Mouse (Mus musculus) CH12.LX (cell line): Measurements from ENCODE around the gene Slc39a3. TPM values are rescaled to one million over a fixed set of nuclear protein-coding genes. Genes with fewer than 3 reads are reported as not detected.

ENCODE experiments used
- DNase-seq: peaks from one replicate; pipeline ENCODE4 v3.0.0-alpha.2; 2013; ENCODE audit errors: extremely low read depth
- H3K27ac ChIP-seq: 2 replicates; pipeline ENCODE4 v1.5.1; 2012; ENCODE audit warnings: low read depth, mild to moderate bottlenecking, control low read depth, moderate library complexity; ENCODE audit not compliant: insufficient read depth
- H3K27me3 ChIP-seq: replicated peaks from 2 replicates; pipeline ENCODE3; 2012; ENCODE audit warnings: inconsistent platforms
- H3K36me3 ChIP-seq, 2 experiments: replicated peaks in 1 of 2; 2 replicates each; pipeline versions ENCODE3 to v1.6.1; 2012; ENCODE audit warnings: inconsistent platforms in 1 of 2, low read length in 1 of 2, mild to moderate bottlenecking in 1 of 2, mixed read lengths in 1 of 2, moderate library complexity in 1 of 2; ENCODE audit not compliant: control insufficient read depth in 1 of 2, insufficient read depth in 1 of 2
- H3K4me1 ChIP-seq, 2 experiments: 2 replicates each; pipeline ENCODE4 v1.6.1; 2012; ENCODE audit warnings: inconsistent platforms in 1 of 2, moderate library complexity in 1 of 2; ENCODE audit not compliant: insufficient read depth in 2 of 2, control insufficient read depth in 1 of 2
- H3K4me2 ChIP-seq: 2 replicates; pipeline ENCODE4 v1.6.1; 2012; ENCODE audit warnings: low read depth, mild to moderate bottlenecking, control low read depth; ENCODE audit not compliant: poor library complexity, insufficient read depth, severe bottlenecking
- H3K4me3 ChIP-seq, 3 experiments: fragments of 150-350 bp in 1 of 3; sonication (generic) in 1 of 3; replicated peaks in 1 of 3; 2 replicates each; pipeline versions ENCODE3 to v1.5.1; 2011 to 2012; ENCODE audit warnings: low read depth in 2 of 3, low read length in 2 of 3, mild to moderate bottlenecking in 2 of 3, moderate library complexity in 2 of 3, control low read depth in 1 of 3, improper control_type of control experiment in 1 of 3, inconsistent platforms in 1 of 3, mixed read lengths in 1 of 3; ENCODE audit not compliant: poor library complexity in 1 of 3
- H3K79me2 ChIP-seq: replicated peaks from 2 replicates; pipeline ENCODE4 v1.6.1; 2012; ENCODE audit warnings: mild to moderate bottlenecking, moderate library complexity; ENCODE audit not compliant: control insufficient read depth, poor library complexity, insufficient read depth, severe bottlenecking; ENCODE audit errors: extremely low read depth
- H3K9ac ChIP-seq: 2 replicates; pipeline ENCODE4 v1.6.1; 2012; ENCODE audit warnings: low read depth, mild to moderate bottlenecking, control low read depth, moderate library complexity; ENCODE audit not compliant: insufficient read depth
- H3K9me3 ChIP-seq: replicated peaks from 2 replicates; pipeline ENCODE3; 2012; ENCODE audit warnings: low read length, inconsistent platforms, mixed read lengths
- CHD2 ChIP-seq: IDR thresholded peaks from 2 replicates; pipeline ENCODE4 v1.6.1; 2011; ENCODE audit warnings: low read length, improper control_type of control experiment
- CTCF ChIP-seq, 2 experiments: IDR thresholded peaks in 1 of 2; conservative IDR thresholded peaks in 1 of 2; 2 replicates each; pipeline ENCODE4 v1.5.1; 2011 to 2012; ENCODE audit warnings: low read depth in 2 of 2, low read length in 2 of 2, improper control_type of control experiment in 1 of 2, inconsistent platforms in 1 of 2, mild to moderate bottlenecking in 1 of 2, moderate library complexity in 1 of 2
- E2F4 ChIP-seq: IDR thresholded peaks from 2 replicates; pipeline ENCODE4 v1.6.1; 2011; ENCODE audit warnings: low read depth, low read length, improper control_type of control experiment; ENCODE audit not compliant: insufficient replicate concordance
- ELF1 ChIP-seq: IDR thresholded peaks from 2 replicates; pipeline ENCODE4 v1.6.1; 2014; ENCODE audit warnings: low read depth, mild to moderate bottlenecking, inconsistent platforms, low read length, improper control_type of control experiment
- EP300 ChIP-seq: IDR thresholded peaks from 2 replicates; pipeline ENCODE4 v1.6.1; 2011; ENCODE audit warnings: low read length, improper control_type of control experiment
- ETS1 ChIP-seq: conservative IDR thresholded peaks from 2 replicates; pipeline ENCODE4 v1.6.1; 2012; ENCODE audit warnings: low read depth, mild to moderate bottlenecking, inconsistent platforms, low read length, improper control_type of control experiment, moderate library complexity
- HCFC1 ChIP-seq: IDR thresholded peaks from 2 replicates; pipeline ENCODE4 v1.6.1; 2012; ENCODE audit warnings: low read depth, mild to moderate bottlenecking, inconsistent platforms, low read length, improper control_type of control experiment
- JUN ChIP-seq: IDR thresholded peaks from 2 replicates; pipeline ENCODE4 v1.6.1; 2011; ENCODE audit warnings: low read depth, mild to moderate bottlenecking, low read length, improper control_type of control experiment, moderate library complexity; ENCODE audit not compliant: insufficient read depth
- JUND ChIP-seq: conservative IDR thresholded peaks from 2 replicates; pipeline ENCODE4 v1.6.1; 2011; ENCODE audit warnings: low read depth, low read length, improper control_type of control experiment
- KAT2A ChIP-seq: IDR thresholded peaks from 2 replicates; pipeline ENCODE4 v1.6.1; 2012; ENCODE audit warnings: low read length, improper control_type of control experiment, inconsistent platforms; ENCODE audit not compliant: insufficient replicate concordance
- MAFK ChIP-seq: IDR thresholded peaks from 2 replicates; pipeline ENCODE4 v1.6.1; 2011; ENCODE audit warnings: low read length, improper control_type of control experiment; ENCODE audit not compliant: insufficient replicate concordance
- MAX ChIP-seq: IDR thresholded peaks from 2 replicates; pipeline ENCODE4 v1.6.1; 2011; ENCODE audit warnings: low read length, improper control_type of control experiment
- MEF2A ChIP-seq: IDR thresholded peaks from 2 replicates; pipeline ENCODE4 v1.6.1; 2014; ENCODE audit warnings: low read depth, mild to moderate bottlenecking, inconsistent platforms, low read length, improper control_type of control experiment, borderline replicate concordance
- MYC ChIP-seq: IDR thresholded peaks from 2 replicates; pipeline ENCODE4 v1.6.1; 2011; ENCODE audit warnings: low read depth, mild to moderate bottlenecking, improper control_type of control experiment, low read length
- POLR2A ChIP-seq: IDR thresholded peaks from 2 replicates; pipeline ENCODE4 v1.6.1; 2011; ENCODE audit warnings: low read depth, mild to moderate bottlenecking, improper control_type of control experiment, low read length
- RAD21 ChIP-seq: IDR thresholded peaks from 2 replicates; pipeline ENCODE4 v1.6.1; 2011; ENCODE audit warnings: low read depth, mild to moderate bottlenecking, low read length, improper control_type of control experiment, moderate library complexity
- SIN3A ChIP-seq: IDR thresholded peaks from 2 replicates; pipeline ENCODE4 v1.6.1; 2012; ENCODE audit warnings: low read length, improper control_type of control experiment, inconsistent platforms
- TCF12 ChIP-seq: IDR thresholded peaks from 2 replicates; pipeline ENCODE4 v1.6.1; 2014; ENCODE audit warnings: low read depth, mild to moderate bottlenecking, inconsistent platforms, low read length, improper control_type of control experiment
- UBTF ChIP-seq: IDR thresholded peaks from 2 replicates; pipeline ENCODE4 v1.6.1; 2012; ENCODE audit warnings: low read depth, mild to moderate bottlenecking, inconsistent platforms, low read length, improper control_type of control experiment, moderate library complexity
- USF1 ChIP-seq: IDR thresholded peaks from 2 replicates; pipeline ENCODE4 v1.6.1; 2014; ENCODE audit warnings: low read depth, mild to moderate bottlenecking, inconsistent platforms, low read length, improper control_type of control experiment
- USF2 ChIP-seq: conservative IDR thresholded peaks from 2 replicates; pipeline ENCODE4 v1.6.1; 2011; ENCODE audit warnings: low read depth, low read length, improper control_type of control experiment
- ZC3H11A ChIP-seq: IDR thresholded peaks from 2 replicates; pipeline ENCODE4 v1.6.1; 2012; ENCODE audit warnings: low read depth, mild to moderate bottlenecking, inconsistent platforms, low read length, improper control_type of control experiment
- ZMIZ1 ChIP-seq: IDR thresholded peaks from 2 replicates; pipeline ENCODE4 v1.6.1; 2012; ENCODE audit warnings: low read depth, mild to moderate bottlenecking, inconsistent platforms, low read length, improper control_type of control experiment
- dilution Hi-C: fragments of 300-500 bp; cut with MboI; formaldehyde crosslinking; loops from 2 replicates; pipeline ENCODE4 v1.14.3; 2020; ENCODE audit warnings: low sequenced_read_pairs; ENCODE audit not compliant: extremely low pct_unique_long_range_greater_than_20kb, extremely low pct_ligation_motif_present
- in situ Hi-C: fragments of 300-500 bp; cut with MboI; formaldehyde crosslinking; loops from 3 replicates; pipeline ENCODE4 v1.14.3; 2019; ENCODE audit warnings: low sequenced_read_pairs, low pct_ligation_motif_present, low pct_unique_long_range_greater_than_20kb, mixed read lengths
- polyA plus RNA-seq: library from polyadenylated mRNA; unstranded; fragments of >175 nt; gene quantifications from 2 replicates; pipeline ENCODE4 v1.2.1, GENCODE M21; 2012; ENCODE audit warnings: low read depth; ENCODE audit not compliant: insufficient read length
- total RNA-seq, 2 experiments: library from RNA; depleted of rRNA; stranded (reverse); fragments of 300-350 nt in 1 of 2; fragments of >200 nt in 1 of 2; gene quantifications; 2 replicates each; pipeline ENCODE4 v1.2.3; 2012 to 2014

The Slc39a3 gene
- total and polyA plus RNA-seq, 3 experiments = 3.9 to 7.2 (median 4.2) TPM

DNA sequence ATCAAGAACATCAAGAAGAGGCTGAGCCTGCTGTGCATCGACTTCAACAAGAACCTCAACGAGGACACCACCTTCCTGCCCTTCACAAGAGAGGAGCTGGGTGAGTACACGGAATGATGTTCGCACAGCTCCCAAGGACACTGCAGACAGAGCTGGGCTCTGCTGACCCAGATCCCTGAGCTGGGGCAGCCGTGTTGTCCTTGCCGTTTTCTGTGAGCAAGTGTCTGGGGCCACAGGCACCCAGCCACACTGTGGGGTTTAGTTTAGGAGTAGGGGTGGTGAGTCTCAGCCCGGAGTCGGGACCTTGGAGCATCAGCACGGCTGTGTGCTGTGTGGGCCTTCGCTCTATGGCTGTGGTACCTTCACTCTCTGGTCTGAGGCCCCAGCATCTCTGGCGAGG, 40.7 kb upstream of the Slc39a3 start:
- H3K36me3 ChIP-seq = peaks cover 92 to 100% of the 10 kb centered on the region in 2 experiments
- H3K4me1 ChIP-seq = peaks cover 0 to 5% of the 10 kb centered on the region in 2 experiments; a peak in 2 of 4 replicates
- no peak overlapping the region for H3K4me2 ChIP-seq
- no peak overlapping the region for H3K9ac ChIP-seq
- peaks cover 3% of the 10 kb centered on the region for H3K9me3 ChIP-seq
- no peaks in the 10 kb centered on the region for H3K27me3 ChIP-seq
- in situ Hi-C loops (loop anchor here (10.0 kb wide), 1 partner anchor 97 kb away; the partner anchor contains the start of gene Eef2), dilution Hi-C loops (no loop called here)
- 0 out of 2 replicates have a peak, but pooled peaks cover 2% of the 10 kb centered on the region for H3K79me2 ChIP-seq
- H3K4me3 ChIP-seq = no peak overlapping the region
- H3K27ac ChIP-seq = no peak overlapping the region
- no peak for DNase-seq
- no peak for TF ChIP-seq JUN
- TF ChIP-seq USF2 = no peak
- no peak for TF ChIP-seq ZC3H11A
- no peak for TF ChIP-seq CTCF (conservative IDR thresholded peaks at IDR 0.05 in 1 of 2, IDR thresholded peaks at IDR 0.05 in 1 of 2; ENCODE audit: low read depth in 2 of 2, low read length in 2 of 2)
- TF ChIP-seq MEF2A = no peak
- no peak for TF ChIP-seq MYC
- no peak for TF ChIP-seq CHD2

- H3K36me3 ChIP-seq = peaks cover 81 to 100% of the 10 kb centered on the region in 2 experiments
- in situ Hi-C loops = loop anchor here (10.0 kb wide), 1 partner anchor 98 kb away; the partner anchor contains the start of gene Eef2
- dilution Hi-C loops = no loop called here
Observed at GRCm38 (mm10) chr10:81076356-81076755, 39.1 kb upstream of the Slc39a3 start.

GRCm38 (mm10) chr10:81075734-81076133, 38.5 kb upstream of the Slc39a3 start:
- in situ Hi-C loops = loop anchor here (10.0 kb wide), 1 partner anchor 99 kb away; the partner anchor contains the start of gene Eef2
- DNase-seq = no peak
- Histone ChIP-seq H3K27me3 (no peaks in the 10 kb centered on the region), H3K79me2 (peaks cover 13% of the 10 kb centered on the region), H3K4me3 (no peak overlapping the region), H3K4me2 (no peak overlapping the region), H3K9ac (no peak overlapping the region), H3K27ac (no peak overlapping the region), H3K9me3 (peaks cover 3% of the 10 kb centered on the region), H3K36me3 (peaks cover 75 to 96% of the 10 kb centered on the region in 2 experiments), H3K4me1 (peaks cover under 1 to 20% of the 10 kb centered on the region in 2 experiments)
- dilution Hi-C loops = no loop called here
- TF ChIP-seq E2F4 (no peak), EP300 (no peak), ZMIZ1 (no peak), RAD21 (no peak), HCFC1 (no peak), UBTF (no peak), MAX (no peak), SIN3A (no peak), TCF12 (no peak), MYC (no peak), USF1 (no peak), POLR2A (no peak), ELF1 (no peak), JUND (no peak), USF2 (no peak), MAFK (no peak)

More at GRCm38 (mm10) chr10:81076356-81076755, 39.1 kb upstream of the Slc39a3 start:
- DNase-seq = no peak
- H3K4me2 ChIP-seq = no peak overlapping the region
- no peak for TF ChIP-seq KAT2A
- no peak for TF ChIP-seq ETS1
- TF ChIP-seq TCF12 = no peak
- no peak for TF ChIP-seq CHD2
- no peak for TF ChIP-seq POLR2A
- TF ChIP-seq ZC3H11A = no peak
- TF ChIP-seq, all 38 proteins: peak for 0
- no peak overlapping the region for H3K27ac ChIP-seq
- H3K9me3 ChIP-seq = peaks cover 3% of the 10 kb centered on the region
- H3K9ac ChIP-seq = no peak overlapping the region
- no peak overlapping the region for H3K4me3 ChIP-seq
- H3K79me2 ChIP-seq = peaks cover 7% of the 10 kb centered on the region; the same call in 1 of the 2 replicates
- no peaks in the 10 kb centered on the region for H3K27me3 ChIP-seq
- peaks cover 0 to 13% of the 10 kb centered on the region in 2 experiments; a peak in 3 of 4 replicates for H3K4me1 ChIP-seq
